29 mouse cellular contexts compared by ENCODE assay signal in genomic region chr13:37954318-37954717, GRCm38 (mm10). TPM values are rescaled to one million over a fixed set of nuclear protein-coding genes. Genes with fewer than 3 reads are reported as not detected.
A peak's percentile ranks its signal among the peaks of the same experiment; 100 is the strongest.
DNase-seq lines count a peak whose midpoint lies in the region; ATAC-seq and TF ChIP-seq lines count a peak whose summit lies in the region.
"Had no signal": no experiment of that assay in that cellular context is flagged by ENCODE, and none has a peak within 500 bp of the region (broad histone marks: within the 10 kb centered on the region; RNA-seq: fewer than 3 reads in every experiment).

No protein-coding gene starts in this region.

- H3K4me1 ChIP-seq in embryonic facial prominence, embryonic 11.5 days (ENCODE audit: control insufficient read depth, insufficient read depth, low read length), result no peaks in the 10 kb centered on the region
- 0 out of 2 replicates have a peak, but pooled peaks cover 4% of the 10 kb centered on the region for H3K4me1 ChIP-seq in embryonic facial prominence, embryonic 10.5 days
- no peaks in the 10 kb centered on the region for H3K4me1 ChIP-seq in lung, embryonic 14.5 days (ENCODE audit: insufficient read depth)
- H3K4me1 ChIP-seq in lung, postnatal 0 days (ENCODE audit: insufficient read depth, low read depth, low read length), result no peaks in the 10 kb centered on the region
- H3K4me1 ChIP-seq in embryonic facial prominence, embryonic 14.5 days (ENCODE audit: control insufficient read depth, insufficient read depth, low read length), result no peaks in the 10 kb centered on the region
- H3K4me1 ChIP-seq: embryonic facial prominence, embryonic 15.5 days; heart, embryonic 12.5 days; hindbrain, embryonic 10.5 days had no signal

- no peak for DNase-seq in embryonic facial prominence, embryonic 11.5 days (ENCODE audit: low spot score)
- DNase-seq in embryonic facial prominence, embryonic 10.5 days (ENCODE audit: low spot score), result no peak
- no peak for DNase-seq in lung, embryonic 14.5 days
- DNase-seq in lung, postnatal 0 days (ENCODE audit: low spot score), result no peak
- no peak for DNase-seq in embryonic facial prominence, embryonic 14.5 days (ENCODE audit: low spot score)
- DNase-seq in testis, postnatal 10 days (ENCODE audit: low spot score), result no peak
- no peak for DNase-seq in neural tube, embryonic 10.5 days (ENCODE audit: extremely low spot score, low spot score)
- DNase-seq: adrenal gland, postnatal 10 days; adrenal gland, postnatal 36 days; B cell, adult 2 months; cerebellum, adult 11 months; cerebellum, adult 2 months; cerebellum, adult 9-11 months; cerebellum, postnatal 25 days; forebrain, postnatal 0 days; gastrocnemius, adult 2 months; gastrocnemius, postnatal 14 days; heart, adult 18-20 months; heart, postnatal 10 days; heart, postnatal 36 days had no signal

- no peak overlapping the region for H3K4me3 ChIP-seq in embryonic facial prominence, embryonic 11.5 days (ENCODE audit: low read depth, low read length)
- no peak overlapping the region for H3K4me3 ChIP-seq in embryonic facial prominence, embryonic 10.5 days
- H3K4me3 ChIP-seq in lung, embryonic 14.5 days (ENCODE audit: low read depth, low read length), result no peak overlapping the region
- H3K4me3 ChIP-seq in lung, postnatal 0 days (ENCODE audit: low read depth, low read length), result no peak overlapping the region
- no peak overlapping the region for H3K4me3 ChIP-seq in embryonic facial prominence, embryonic 14.5 days (ENCODE audit: low read depth, low read length)
- H3K4me3 ChIP-seq: embryonic facial prominence, embryonic 15.5 days; gastrocnemius, adult 2 months; heart, embryonic 12.5 days; heart, embryonic 15.5 days; hindbrain, embryonic 10.5 days had no signal

- no peak overlapping the region for H3K4me2 ChIP-seq in embryonic facial prominence, embryonic 11.5 days (ENCODE audit: low read depth, low read length)
- no peak overlapping the region for H3K4me2 ChIP-seq in lung, embryonic 14.5 days
- no peak overlapping the region for H3K4me2 ChIP-seq in lung, postnatal 0 days (replicated peaks; ENCODE audit: low read depth, low read length)
- H3K4me2 ChIP-seq in embryonic facial prominence, embryonic 14.5 days (ENCODE audit: low read depth, low read length), result no peak overlapping the region
- H3K4me2 ChIP-seq: embryonic facial prominence, embryonic 15.5 days; heart, embryonic 12.5 days; heart, embryonic 15.5 days; hindbrain, embryonic 14.5 days had no signal

- H3K36me3 ChIP-seq in embryonic facial prominence, embryonic 11.5 days (replicated peaks; ENCODE audit: control insufficient read depth, insufficient read depth, low read depth, low read length), result no peaks in the 10 kb centered on the region
- H3K36me3 ChIP-seq in embryonic facial prominence, embryonic 10.5 days (replicated peaks), result peaks cover 8% of the 10 kb centered on the region
- H3K36me3 ChIP-seq in lung, embryonic 14.5 days (ENCODE audit: insufficient read depth), result peaks cover 21% of the 10 kb centered on the region
- H3K36me3 ChIP-seq in lung, postnatal 0 days (ENCODE audit: insufficient read depth, low read length), result peaks cover 19% of the 10 kb centered on the region
- peaks cover 28% of the 10 kb centered on the region for H3K36me3 ChIP-seq in embryonic facial prominence, embryonic 14.5 days (ENCODE audit: control insufficient read depth, insufficient read depth, low read length)

- ATAC-seq in embryonic facial prominence, embryonic 11.5 days (replicated peaks; ENCODE audit: insufficient number of reproducible peaks, low FRiP score, low TSS enrichment, low read depth), result 0 out of 2 replicates have a peak, but pooled peaks have one; percentile 3
- ATAC-seq in lung, embryonic 14.5 days (ENCODE audit: insufficient read depth), result 0 out of 2 replicates have a peak, but pooled peaks have one; percentile 21
- no peak for ATAC-seq in lung, postnatal 0 days
- ATAC-seq in embryonic facial prominence, embryonic 14.5 days (ENCODE audit: low read depth), result 0 out of 2 replicates have a peak, but pooled peaks have one; percentile 12
- ATAC-seq: forebrain, embryonic 14.5 days; forebrain, postnatal 0 days; hindbrain, postnatal 0 days; Patski had no signal

- no peak overlapping the region for H3K27ac ChIP-seq in embryonic facial prominence, embryonic 11.5 days (replicated peaks; ENCODE audit: low read depth, low read length)
- no peak overlapping the region for H3K27ac ChIP-seq in embryonic facial prominence, embryonic 10.5 days (replicated peaks)
- no peak overlapping the region for H3K27ac ChIP-seq in lung, embryonic 14.5 days (ENCODE audit: low read depth)
- no peak overlapping the region for H3K27ac ChIP-seq in lung, postnatal 0 days (ENCODE audit: low read length)
- H3K27ac ChIP-seq in embryonic facial prominence, embryonic 14.5 days (replicated peaks; ENCODE audit: low read depth, low read length), result no peak overlapping the region
- H3K27ac ChIP-seq: embryonic facial prominence, embryonic 15.5 days; gastrocnemius, adult 2 months; heart, embryonic 15.5 days; hindbrain, embryonic 10.5 days; hindbrain, embryonic 14.5 days; hindbrain, postnatal 0 days had no signal

- H3K9ac ChIP-seq in embryonic facial prominence, embryonic 11.5 days (replicated peaks; ENCODE audit: low read length), result no peak overlapping the region
- no peak overlapping the region for H3K9ac ChIP-seq in lung, embryonic 14.5 days
- H3K9ac ChIP-seq in lung, postnatal 0 days (replicated peaks; ENCODE audit: low read depth), result no peak overlapping the region
- H3K9ac ChIP-seq in embryonic facial prominence, embryonic 14.5 days (ENCODE audit: low read depth, low read length), result no peak overlapping the region
- H3K9ac ChIP-seq: embryonic facial prominence, embryonic 15.5 days; forebrain, postnatal 0 days; heart, embryonic 12.5 days; heart, embryonic 15.5 days; hindbrain, embryonic 14.5 days had no signal

- WGBS in embryonic facial prominence, embryonic 11.5 days, result 84% methylated on average over 1 of the region's 1 CpGs
- 71% methylated on average over 1 of the region's 1 CpGs for WGBS in embryonic facial prominence, embryonic 10.5 days
- 76% methylated on average over 1 of the region's 1 CpGs for WGBS in lung, embryonic 14.5 days
- 78% methylated on average over 1 of the region's 1 CpGs for WGBS in lung, postnatal 0 days
- WGBS in embryonic facial prominence, embryonic 14.5 days, result 47% methylated on average over 1 of the region's 1 CpGs

- no peaks in the 10 kb centered on the region for H3K27me3 ChIP-seq in embryonic facial prominence, embryonic 11.5 days (ENCODE audit: control insufficient read depth, insufficient read depth, low read length)
- H3K27me3 ChIP-seq in embryonic facial prominence, embryonic 10.5 days (replicated peaks; ENCODE audit: low read depth, poor library complexity, severe bottlenecking), result no peaks in the 10 kb centered on the region
- no peaks in the 10 kb centered on the region for H3K27me3 ChIP-seq in lung, embryonic 14.5 days (ENCODE audit: insufficient read depth, low read length)
- H3K27me3 ChIP-seq in lung, postnatal 0 days (replicated peaks; ENCODE audit: insufficient read depth, low read length), result no peaks in the 10 kb centered on the region
- H3K27me3 ChIP-seq in embryonic facial prominence, embryonic 14.5 days (replicated peaks; ENCODE audit: control insufficient read depth, insufficient read depth, low read length), result no peaks in the 10 kb centered on the region
- H3K27me3 ChIP-seq: CH12.LX; embryonic facial prominence, embryonic 15.5 days; heart, embryonic 12.5 days; heart, embryonic 15.5 days; Patski had no signal

- no peaks in the 10 kb centered on the region for H3K9me3 ChIP-seq in embryonic facial prominence, embryonic 11.5 days (replicated peaks; ENCODE audit: control insufficient read depth, low read length)
- no peaks in the 10 kb centered on the region; the same call in 1 of the 2 replicates for H3K9me3 ChIP-seq in embryonic facial prominence, embryonic 10.5 days
- no peaks in the 10 kb centered on the region for H3K9me3 ChIP-seq in lung, embryonic 14.5 days (ENCODE audit: low read depth, low read length)
- H3K9me3 ChIP-seq in lung, postnatal 0 days (ENCODE audit: low read length), result no peaks in the 10 kb centered on the region
- peaks cover 7% of the 10 kb centered on the region; the same call in 1 of the 2 replicates for H3K9me3 ChIP-seq in embryonic facial prominence, embryonic 14.5 days (ENCODE audit: control insufficient read depth, low read length)
- H3K9me3 ChIP-seq: embryonic facial prominence, embryonic 15.5 days; heart, embryonic 12.5 days; heart, embryonic 15.5 days; hindbrain, embryonic 10.5 days had no signal

- TF ChIP-seq CTCF in lung, embryonic 14.5 days (IDR thresholded peaks at IDR 0.05; ENCODE audit: low read depth), result no peak
- no peak for TF ChIP-seq CTCF in lung, postnatal 0 days (IDR thresholded peaks at IDR 0.05)

- no peak for TF ChIP-seq EP300 in lung, postnatal 0 days (IDR thresholded peaks at IDR 0.05)

RNA-seq across cellular contexts. Expression of gene Ssr1, which starts 39.7 kb away (rescaled TPM):
- polyA plus RNA-seq in embryonic facial prominence, embryonic 11.5 days (2014; fragmentation: Nextera tagmentation; extraction: Ambion mirVana), result 128 and 137 TPM in 2 replicates
- polyA plus RNA-seq in embryonic facial prominence, embryonic 10.5 days (2016; fragmentation: Nextera tagmentation; extraction: Ambion mirVana), result 107 and 110 TPM in 2 replicates
- polyA plus RNA-seq in lung, embryonic 14.5 days (2014; fragmentation: Nextera tagmentation; extraction: Ambion mirVana), result 158 and 182 TPM in 2 replicates
- polyA plus RNA-seq in lung, postnatal 0 days (2015; fragmentation: Nextera tagmentation; extraction: Ambion mirVana), result 95.5 and 96.2 TPM in 2 replicates
- polyA plus RNA-seq in embryonic facial prominence, embryonic 14.5 days (2014; fragmentation: Nextera tagmentation; extraction: Ambion mirVana), result 162 and 167 TPM in 2 replicates
